Mouse (Mus musculus): ENCODE measurements at regions not wholly inside any gene's neighbourhood (a gene's known extent, or its start where the extent isn't known, plus 50 kb on each side); places are given as distances from the start of the nearest gene placed in this dataset.

- Histone ChIP-seq H3K4me1 (replicated peaks) (peaks cover 39% of the 10 kb centered on the region), H3K27ac (peak overlapping the region; percentile 3), H3K4me3 (no peak overlapping the region), H3K9me3 (no peaks in the 10 kb centered on the region), H3K27me3 (ENCODE audit: insufficient read depth, poor library complexity, severe bottlenecking) (peaks cover 7% of the 10 kb centered on the region; the same call in 1 of the 2 replicates), H3K36me3 (no peaks in the 10 kb centered on the region)
- DNase-seq (ENCODE audit: low spot score) = no peak
- 42% methylated on average over 11 of the region's 11 CpGs for WGBS
These were observed 201.3 kb downstream of the Adgrd1 start for GRCm38 (mm10) chr5:129297657-129298349.

GRCm38 (mm10) chr5:129298646-129299455, 202.2 kb upstream of the Sfswap start:
- Histone ChIP-seq H3K4me1 (replicated peaks) (peaks cover 32% of the 10 kb centered on the region), H3K36me3 (no peaks in the 10 kb centered on the region), H3K27ac (peak overlapping the region; percentile 3), H3K9me3 (no peaks in the 10 kb centered on the region), H3K4me3 (peak overlapping the region; percentile 7; the same call in 1 of the 2 replicates), H3K27me3 (ENCODE audit: insufficient read depth, poor library complexity, severe bottlenecking) (peaks cover 2% of the 10 kb centered on the region; the same call in 1 of the 2 replicates)
- DNase-seq (ENCODE audit: low spot score) = peak; percentile 79
- 0% methylated on average over 11 of the region's 11 CpGs for WGBS

- WGBS = 14% methylated on average over 2 of the region's 2 CpGs
- peaks cover 32% of the 10 kb centered on the region for H3K4me1 ChIP-seq (replicated peaks)
- H3K27ac ChIP-seq = peak overlapping the region; percentile 3
- H3K36me3 ChIP-seq = no peaks in the 10 kb centered on the region
- DNase-seq (ENCODE audit: low spot score) = no peak
- no peaks in the 10 kb centered on the region for H3K9me3 ChIP-seq
- H3K27me3 ChIP-seq (ENCODE audit: insufficient read depth, poor library complexity, severe bottlenecking) = no peaks in the 10 kb centered on the region
- no peak overlapping the region for H3K4me3 ChIP-seq
These were observed 201.6 kb upstream of the Sfswap start for GRCm38 (mm10) chr5:129299456-129299765.

- Histone ChIP-seq H3K27ac (peak overlapping the region; percentile 3; the same call in 1 of the 2 replicates), H3K4me3 (no peak overlapping the region), H3K4me1 (replicated peaks) (peaks cover 26% of the 10 kb centered on the region), H3K27me3 (ENCODE audit: insufficient read depth, poor library complexity, severe bottlenecking) (no peaks in the 10 kb centered on the region), H3K36me3 (no peaks in the 10 kb centered on the region), H3K9me3 (no peaks in the 10 kb centered on the region)
- WGBS = 91% methylated on average over 6 of the region's 6 CpGs
- no peak for DNase-seq (ENCODE audit: low spot score)
These were observed 200.6 kb upstream of the Sfswap start for GRCm38 (mm10) chr5:129300423-129300822.

- Histone ChIP-seq H3K4me3 (no peak overlapping the region), H3K9me3 (no peaks in the 10 kb centered on the region), H3K4me1 (replicated peaks) (peaks cover 14% of the 10 kb centered on the region; the same call in 1 of the 2 replicates), H3K27ac (no peak overlapping the region), H3K36me3 (no peaks in the 10 kb centered on the region), H3K27me3 (ENCODE audit: insufficient read depth, poor library complexity, severe bottlenecking) (peaks cover 4% of the 10 kb centered on the region; the same call in 1 of the 2 replicates)
- DNase-seq (ENCODE audit: low spot score) = no peak
- WGBS = 60% methylated on average over 9 of the region's 9 CpGs
These were observed 185.4 kb upstream of the Sfswap start for GRCm38 (mm10) chr5:129315626-129316025.

GRCm38 (mm10) chr5:129331094-129331523, 169.9 kb upstream of the Sfswap start:
- WGBS = 13% methylated on average over 11 of the region's 11 CpGs
- H3K27me3 ChIP-seq (ENCODE audit: insufficient read depth, poor library complexity, severe bottlenecking) = no peaks in the 10 kb centered on the region
- H3K27ac ChIP-seq = no peak overlapping the region
- H3K36me3 ChIP-seq = no peaks in the 10 kb centered on the region
- DNase-seq (ENCODE audit: low spot score) = peak; percentile 36
- H3K4me1 ChIP-seq (replicated peaks) = peaks cover 21% of the 10 kb centered on the region
- H3K4me3 ChIP-seq = 0 out of 2 replicates have a peak overlapping the region, but pooled peaks have one; percentile 20
- peaks cover 5% of the 10 kb centered on the region; the same call in 1 of the 2 replicates for H3K9me3 ChIP-seq

- no peak overlapping the region for H3K4me3 ChIP-seq
- peaks cover 5% of the 10 kb centered on the region; the same call in 1 of the 2 replicates for H3K9me3 ChIP-seq
- WGBS = 97% methylated on average over 3 of the region's 3 CpGs
- H3K36me3 ChIP-seq = no peaks in the 10 kb centered on the region
- no peak overlapping the region for H3K27ac ChIP-seq
- DNase-seq (ENCODE audit: low spot score) = no peak
- H3K27me3 ChIP-seq (ENCODE audit: insufficient read depth, poor library complexity, severe bottlenecking) = no peaks in the 10 kb centered on the region
- peaks cover 15% of the 10 kb centered on the region for H3K4me1 ChIP-seq (replicated peaks)
These were observed 169.0 kb upstream of the Sfswap start for GRCm38 (mm10) chr5:129332014-129332413.

GRCm38 (mm10) chr5:129338511-129338910, 162.5 kb upstream of the Sfswap start:
- WGBS = 73% methylated on average over 7 of the region's 7 CpGs
- Histone ChIP-seq H3K27me3 (ENCODE audit: insufficient read depth, poor library complexity, severe bottlenecking) (no peaks in the 10 kb centered on the region), H3K27ac (0 out of 2 replicates have a peak overlapping the region, but pooled peaks have one; percentile 16), H3K9me3 (no peaks in the 10 kb centered on the region), H3K36me3 (no peaks in the 10 kb centered on the region), H3K4me1 (replicated peaks) (peaks cover 17% of the 10 kb centered on the region), H3K4me3 (no peak overlapping the region)
- no peak for DNase-seq (ENCODE audit: low spot score)

GRCm38 (mm10) chr5:129344038-129344437, 157.0 kb upstream of the Sfswap start:
- H3K4me1 ChIP-seq (replicated peaks) = peaks cover 11% of the 10 kb centered on the region
- H3K27ac ChIP-seq = no peak overlapping the region
- 84% methylated on average over 12 of the region's 12 CpGs for WGBS
- no peaks in the 10 kb centered on the region for H3K9me3 ChIP-seq
- no peaks in the 10 kb centered on the region for H3K27me3 ChIP-seq (ENCODE audit: insufficient read depth, poor library complexity, severe bottlenecking)
- no peak overlapping the region for H3K4me3 ChIP-seq
- no peak for DNase-seq (ENCODE audit: low spot score)
- H3K36me3 ChIP-seq = no peaks in the 10 kb centered on the region

GRCm38 (mm10) chr5:129350024-129350423, 151.0 kb upstream of the Sfswap start:
- Histone ChIP-seq H3K4me3 (no peak overlapping the region), H3K27ac (no peak overlapping the region), H3K4me1 (replicated peaks) (peaks cover 20% of the 10 kb centered on the region), H3K27me3 (ENCODE audit: insufficient read depth, poor library complexity, severe bottlenecking) (no peaks in the 10 kb centered on the region), H3K9me3 (no peaks in the 10 kb centered on the region), H3K36me3 (no peaks in the 10 kb centered on the region)
- 52% methylated on average over 12 of the region's 12 CpGs for WGBS
- DNase-seq (ENCODE audit: low spot score) = no peak

- Histone ChIP-seq H3K36me3 (no peaks in the 10 kb centered on the region), H3K9me3 (no peaks in the 10 kb centered on the region), H3K27ac (no peak overlapping the region), H3K4me1 (replicated peaks) (peaks cover 23% of the 10 kb centered on the region), H3K4me3 (no peak overlapping the region), H3K27me3 (ENCODE audit: insufficient read depth, poor library complexity, severe bottlenecking) (no peaks in the 10 kb centered on the region)
- whole genome bisulfite sequencing = 42% methylated on average over 9 of the region's 9 CpGs
- no peak for DNase-seq (ENCODE audit: low spot score)
These were observed 147.5 kb upstream of the Sfswap start for GRCm38 (mm10) chr5:129353549-129353948.

GRCm38 (mm10) chr5:129354877-129355276, 146.1 kb upstream of the Sfswap start:
- H3K9me3 ChIP-seq = no peaks in the 10 kb centered on the region
- 83% methylated on average over 5 of the region's 5 CpGs for WGBS
- no peaks in the 10 kb centered on the region for H3K36me3 ChIP-seq
- peaks cover 19% of the 10 kb centered on the region for H3K4me1 ChIP-seq (replicated peaks)
- H3K27me3 ChIP-seq (ENCODE audit: insufficient read depth, poor library complexity, severe bottlenecking) = no peaks in the 10 kb centered on the region
- no peak for DNase-seq (ENCODE audit: low spot score)
- no peak overlapping the region for H3K4me3 ChIP-seq
- H3K27ac ChIP-seq = no peak overlapping the region

- Histone ChIP-seq H3K27me3 (ENCODE audit: insufficient read depth, poor library complexity, severe bottlenecking) (no peaks in the 10 kb centered on the region), H3K36me3 (no peaks in the 10 kb centered on the region), H3K4me3 (no peak overlapping the region), H3K4me1 (replicated peaks) (peaks cover 6% of the 10 kb centered on the region; the same call in 1 of the 2 replicates), H3K9me3 (no peaks in the 10 kb centered on the region), H3K27ac (no peak overlapping the region)
- whole genome bisulfite sequencing = 78% methylated on average over 2 of the region's 2 CpGs
- DNase-seq (ENCODE audit: low spot score) = no peak
These were observed 139.5 kb upstream of the Sfswap start for GRCm38 (mm10) chr5:129361527-129361926.

All from hindbrain, embryonic 10.5 days (tissue).